Mouse (Mus musculus): ENCODE data around the gene Pdxp. TPM values are rescaled to one million over a fixed set of nuclear protein-coding genes. Genes with fewer than 3 reads are reported as not detected.

Pdxp gene
- 13.7 and 14.5 TPM in 2 replicates for polyA plus RNA-seq (2015; fragmentation: Nextera tagmentation; extraction: Ambion mirVana)

DNA sequence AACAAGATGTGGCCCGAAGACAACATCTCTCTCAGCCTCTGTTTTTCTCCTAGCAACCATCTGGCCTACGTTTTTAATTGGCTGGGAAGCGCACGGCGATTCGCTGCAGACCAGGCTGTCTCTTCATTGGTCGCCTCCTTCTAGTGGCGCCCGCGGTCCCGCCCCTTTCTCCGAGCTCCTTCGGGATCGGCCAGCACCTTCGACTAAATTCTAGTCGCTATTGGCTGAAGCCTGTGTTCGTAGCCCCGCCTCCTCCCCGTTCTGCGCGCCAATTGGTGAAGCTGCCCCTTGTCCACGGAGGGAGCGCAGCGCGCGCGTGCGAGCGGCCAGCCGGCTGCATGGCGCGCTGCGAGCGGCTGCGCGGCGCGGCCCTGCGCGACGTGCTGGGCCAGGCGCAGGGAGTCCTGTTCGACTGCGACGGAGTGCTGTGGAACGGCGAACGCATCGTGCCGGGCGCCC lies at the start of gene Pdxp:
Pdxp (plus strand) TSS at position 288 of the 459 bp plus-strand sequence.

DNA sequence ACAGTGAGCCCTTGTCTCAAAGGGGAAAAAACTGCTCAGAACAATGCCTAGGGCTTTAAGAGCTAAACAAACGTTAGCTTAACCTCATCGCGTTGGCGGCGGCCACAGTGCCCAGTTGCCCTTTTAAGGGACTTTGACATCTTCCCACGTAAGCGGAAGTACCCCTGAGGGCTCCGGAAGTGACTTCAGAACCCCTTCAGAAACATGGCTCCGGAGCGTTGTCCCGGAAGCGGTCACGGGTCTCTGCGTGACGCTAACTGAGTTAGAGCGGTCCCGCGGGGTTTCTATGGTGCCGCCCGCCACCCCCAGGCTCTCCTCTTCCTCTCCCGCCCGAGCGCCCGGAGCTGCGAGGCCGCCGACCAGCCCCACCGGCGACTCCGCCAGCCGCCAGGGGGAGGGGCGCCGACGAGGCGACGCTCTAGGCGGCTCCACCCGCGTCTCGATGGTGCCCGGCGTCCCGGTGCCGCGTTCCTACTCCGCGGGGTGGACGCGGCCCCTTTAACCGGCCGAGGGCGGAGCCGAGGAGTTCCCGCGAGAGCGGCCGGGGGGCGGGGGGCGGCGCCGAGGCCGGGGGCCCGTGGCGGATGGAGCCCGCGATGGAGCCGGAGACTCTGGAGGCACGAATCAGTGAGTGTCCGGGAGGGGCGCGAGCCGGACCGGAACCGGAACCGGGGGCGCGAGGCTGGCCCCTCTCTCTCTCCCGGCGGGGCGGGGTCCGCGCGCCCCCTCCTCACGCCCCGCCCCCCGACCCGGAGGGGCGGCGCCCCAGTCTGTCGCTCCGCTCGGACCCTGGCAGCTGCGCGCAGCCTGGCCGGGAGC lies 36.5 kb upstream of the Pdxp start, which contains the start of gene Gga1:
Gga1 (plus strand) TSS at position 200 of the 819 bp plus-strand sequence.

DNA sequence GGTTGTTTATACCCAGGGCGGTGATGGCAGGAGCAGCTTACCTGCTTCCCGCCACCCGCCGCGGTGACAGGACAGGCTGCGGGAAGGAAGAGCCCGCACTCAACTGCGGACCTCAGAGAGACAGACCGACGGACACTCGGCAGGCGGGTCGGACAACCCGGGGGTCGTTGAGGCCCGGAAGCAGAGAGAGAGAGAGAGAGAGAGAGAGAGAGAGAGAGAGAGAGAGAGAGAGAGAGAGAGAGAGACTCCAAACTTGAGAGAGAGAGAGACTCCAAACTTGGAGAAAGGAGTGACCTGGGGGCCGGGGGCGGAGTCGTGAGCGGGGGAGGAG lies 14.3 kb upstream of the Pdxp start, which contains the start of gene Gm49510:
Gm49510 (plus strand) TSS at position 259 of the 331 bp plus-strand sequence.

DNA sequence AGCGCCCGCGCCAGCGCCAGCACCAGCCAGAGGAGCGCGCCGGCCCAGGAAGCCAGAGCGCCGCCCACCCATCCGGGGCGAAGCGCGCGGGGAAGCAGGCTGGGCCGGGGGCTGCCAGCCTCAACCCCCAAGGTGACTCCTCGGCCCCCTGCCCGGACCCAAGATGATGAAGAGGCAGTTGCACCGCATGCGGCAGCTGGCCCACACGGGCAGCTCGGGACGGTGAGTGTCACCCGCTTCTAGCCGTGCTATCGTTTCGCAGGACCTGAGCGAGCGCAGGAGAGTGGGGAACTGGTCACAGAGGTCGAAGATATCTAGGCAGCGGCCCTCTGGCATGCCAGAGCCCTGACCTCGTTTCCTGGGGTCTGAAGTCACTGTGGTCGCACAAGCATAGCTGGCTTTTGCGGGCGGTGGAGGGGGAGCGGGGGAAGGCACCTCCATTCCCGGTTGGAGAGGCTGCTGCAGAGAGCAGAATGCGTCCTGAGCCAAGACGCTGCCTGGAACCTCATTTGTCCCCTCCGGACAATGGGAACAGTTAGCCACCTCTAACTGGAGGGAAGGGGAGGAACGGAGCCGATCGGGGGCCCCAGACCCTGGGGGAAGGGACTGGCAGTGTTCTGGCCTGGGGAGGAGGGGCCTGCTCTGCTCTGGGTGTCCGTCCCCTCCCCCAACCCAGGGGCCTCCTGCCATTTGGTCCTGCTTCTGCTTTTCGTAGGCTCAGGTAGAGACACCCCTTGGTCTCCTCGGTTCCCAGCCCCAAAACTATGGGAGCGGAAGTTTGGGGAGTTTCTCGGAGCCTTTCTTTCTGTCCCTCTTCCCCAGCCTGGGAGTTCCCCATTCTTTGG lies 13.8 kb upstream of the Pdxp start, which contains the start of gene Sh3bp1:
Sh3bp1 (plus strand) TSS at position 29 of the 845 bp plus-strand sequence.

DNA sequence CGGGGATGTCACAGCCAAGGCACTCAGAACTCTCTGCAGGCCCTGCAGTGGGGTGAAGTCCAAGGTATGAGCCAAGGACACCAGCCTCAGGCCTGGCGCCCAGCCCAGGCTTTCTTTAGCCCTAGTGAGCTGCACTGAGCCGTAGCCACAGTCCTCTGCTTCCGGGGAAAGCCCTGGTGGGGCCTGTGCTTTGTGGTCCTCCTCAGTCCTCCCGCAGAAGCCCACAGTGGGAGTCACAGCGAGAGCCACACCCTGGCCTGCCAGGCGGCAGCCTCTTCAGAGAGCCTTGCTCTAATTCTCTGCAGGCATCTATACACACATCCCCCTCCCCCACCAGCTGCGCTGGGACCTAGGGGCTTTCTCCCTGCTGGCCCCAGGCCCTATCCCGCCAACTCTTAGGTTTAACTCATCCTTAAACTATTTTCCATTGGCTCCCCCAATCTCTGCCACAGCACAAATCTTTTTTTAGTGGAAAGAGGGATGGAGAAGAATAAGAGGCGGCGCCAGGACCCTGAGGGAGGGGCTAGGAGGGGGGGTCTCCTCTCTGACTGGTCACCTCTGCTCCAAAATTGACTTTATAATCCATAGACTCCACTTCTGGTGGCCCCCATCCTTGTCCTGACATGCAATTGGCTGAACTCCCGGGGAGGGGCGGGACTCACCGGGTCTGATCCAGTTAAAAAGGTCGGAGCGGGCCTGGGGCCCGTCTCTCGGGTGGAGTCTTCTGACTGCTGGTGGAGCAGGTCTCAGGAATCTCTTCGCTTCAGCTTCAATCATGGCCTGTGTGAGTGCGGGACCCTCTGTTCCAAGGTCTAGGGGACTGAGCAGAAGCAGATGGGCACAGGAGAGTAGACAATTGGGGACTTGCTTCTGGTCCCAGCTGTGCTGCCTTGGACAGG lies 12.6 kb downstream of the Pdxp start, which contains the start of gene Lgals1:
Lgals1 (plus strand) TSS at position 705 of the 899 bp plus-strand sequence.

DNA sequence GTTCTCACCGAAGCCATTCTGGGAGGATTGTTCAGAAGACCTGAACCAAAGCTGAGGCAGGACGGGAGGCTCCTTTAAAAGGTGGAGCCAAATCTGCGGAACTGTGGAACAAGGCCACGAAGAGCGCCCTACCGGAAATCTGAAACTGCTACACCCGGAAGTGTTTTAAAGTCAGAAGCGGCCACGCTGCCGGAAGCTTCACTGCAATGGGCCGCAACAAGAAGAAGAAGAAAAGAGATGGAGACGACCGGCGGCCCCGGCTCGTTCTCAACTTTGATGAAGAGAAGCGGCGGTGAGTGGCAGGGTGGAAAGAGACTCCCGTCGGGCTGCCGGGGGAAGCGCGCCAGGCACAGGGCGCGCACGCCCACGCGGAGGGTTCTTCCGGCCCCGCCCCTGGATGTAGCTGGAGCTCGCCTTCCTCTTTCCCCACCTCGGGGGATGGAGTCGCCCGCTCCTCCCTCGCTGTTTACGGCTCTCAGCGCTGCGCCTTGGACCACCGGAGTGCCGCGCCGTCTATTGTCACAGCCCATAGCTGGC lies 21.1 kb downstream of the Pdxp start, which contains the start of gene Nol12:
Nol12 (plus strand) TSS at position 150 of the 537 bp plus-strand sequence.

DNA sequence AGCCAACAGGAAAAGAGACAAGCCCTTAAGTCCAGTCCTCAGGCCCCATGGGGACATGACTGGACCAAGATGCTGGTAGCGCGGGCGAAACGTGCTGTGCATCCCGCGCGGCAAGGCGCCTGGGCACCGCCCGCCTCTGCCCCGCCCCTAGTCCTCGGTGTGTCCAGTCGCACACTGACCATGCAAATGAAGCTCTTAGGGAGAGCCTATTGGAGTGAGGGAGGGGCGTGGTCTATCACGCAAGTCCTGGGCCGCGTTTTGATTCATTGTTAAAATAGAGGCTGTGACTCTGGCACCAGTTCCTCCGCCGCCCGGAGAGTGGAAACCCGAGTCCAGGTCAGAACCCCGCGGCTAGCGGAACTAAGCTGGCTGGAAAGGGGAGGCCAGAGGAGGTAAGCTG lies 33.9 kb downstream of the Pdxp start, which contains the start of gene Triobp:
Triobp (plus strand) TSS at position 68 of the 400 bp plus-strand sequence.

Small RNA genes within 50 kb of the gene (microRNA-seq; reads per million reads assigned to microRNA genes)
- gene Mir6955, result 0.21 to 0.51 reads per million in 2 experiments

Other genes starting within 250 kb of the Pdxp start
- 0.03 and 0.17 TPM in 2 replicates for gene Elfn2, start 195.1 kb upstream of the Pdxp start, polyA plus RNA-seq (2015; fragmentation: Nextera tagmentation; extraction: Ambion mirVana)
- 10.2 and 21.9 TPM in 2 replicates for gene Mfng, start 140.4 kb upstream of the Pdxp start, polyA plus RNA-seq (2015; fragmentation: Nextera tagmentation; extraction: Ambion mirVana)
- 2.7 and 3.5 TPM in 2 replicates for gene Card10, start 110.9 kb upstream of the Pdxp start, polyA plus RNA-seq (2015; fragmentation: Nextera tagmentation; extraction: Ambion mirVana)
- gene Cdc42ep1, start 71.3 kb upstream of the Pdxp start, polyA plus RNA-seq (2015; fragmentation: Nextera tagmentation; extraction: Ambion mirVana), result 26.5 and 33.4 TPM in 2 replicates
- gene Lgals2, start 58.4 kb upstream of the Pdxp start, polyA plus RNA-seq (2015; fragmentation: Nextera tagmentation; extraction: Ambion mirVana), result not detected in 2 replicates
- gene Gga1, start 36.7 kb upstream of the Pdxp start, polyA plus RNA-seq (2015; fragmentation: Nextera tagmentation; extraction: Ambion mirVana), result 29.6 and 33.1 TPM in 2 replicates
- gene Gm49510, start 14.3 kb upstream of the Pdxp start, polyA plus RNA-seq (2015; fragmentation: Nextera tagmentation; extraction: Ambion mirVana), result not detected in 2 replicates
- gene Sh3bp1, start 14.2 kb upstream of the Pdxp start, polyA plus RNA-seq (2015; fragmentation: Nextera tagmentation; extraction: Ambion mirVana), result 8.8 and 10.3 TPM in 2 replicates
- 2,196 and 2,520 TPM in 2 replicates for gene Lgals1, start 12.8 kb downstream of the Pdxp start, polyA plus RNA-seq (2015; fragmentation: Nextera tagmentation; extraction: Ambion mirVana)
- gene Nol12, start 21.0 kb downstream of the Pdxp start, polyA plus RNA-seq (2015; fragmentation: Nextera tagmentation; extraction: Ambion mirVana), result 30.9 and 35.5 TPM in 2 replicates
- 37.2 and 41.4 TPM in 2 replicates for gene Triobp, start 33.8 kb downstream of the Pdxp start, polyA plus RNA-seq (2015; fragmentation: Nextera tagmentation; extraction: Ambion mirVana)
- gene H1f0, start 114.5 kb downstream of the Pdxp start, polyA plus RNA-seq (2015; fragmentation: Nextera tagmentation; extraction: Ambion mirVana), result 280 and 283 TPM in 2 replicates
- 0.21 TPM in 1 of 2 replicates, not detected in the other for gene Galr3, start 128.0 kb downstream of the Pdxp start, polyA plus RNA-seq (2015; fragmentation: Nextera tagmentation; extraction: Ambion mirVana)
- 15.2 and 17.9 TPM in 2 replicates for gene Ankrd54, start 149.0 kb downstream of the Pdxp start, polyA plus RNA-seq (2015; fragmentation: Nextera tagmentation; extraction: Ambion mirVana)
- gene Eif3l, start 161.3 kb downstream of the Pdxp start, polyA plus RNA-seq (2015; fragmentation: Nextera tagmentation; extraction: Ambion mirVana), result 116 and 132 TPM in 2 replicates
- 9.3 and 9.6 TPM in 2 replicates for gene Micall1, start 195.0 kb downstream of the Pdxp start, polyA plus RNA-seq (2015; fragmentation: Nextera tagmentation; extraction: Ambion mirVana)
- gene Polr2f, start 227.1 kb downstream of the Pdxp start, polyA plus RNA-seq (2015; fragmentation: Nextera tagmentation; extraction: Ambion mirVana), result 219 and 228 TPM in 2 replicates
- gene 1700088E04Rik, start 227.3 kb downstream of the Pdxp start, polyA plus RNA-seq (2015; fragmentation: Nextera tagmentation; extraction: Ambion mirVana), result 4.1 and 4.4 TPM in 2 replicates